Mouse (Mus musculus): ENCODE data around the gene Vps9d1.

DNA sequence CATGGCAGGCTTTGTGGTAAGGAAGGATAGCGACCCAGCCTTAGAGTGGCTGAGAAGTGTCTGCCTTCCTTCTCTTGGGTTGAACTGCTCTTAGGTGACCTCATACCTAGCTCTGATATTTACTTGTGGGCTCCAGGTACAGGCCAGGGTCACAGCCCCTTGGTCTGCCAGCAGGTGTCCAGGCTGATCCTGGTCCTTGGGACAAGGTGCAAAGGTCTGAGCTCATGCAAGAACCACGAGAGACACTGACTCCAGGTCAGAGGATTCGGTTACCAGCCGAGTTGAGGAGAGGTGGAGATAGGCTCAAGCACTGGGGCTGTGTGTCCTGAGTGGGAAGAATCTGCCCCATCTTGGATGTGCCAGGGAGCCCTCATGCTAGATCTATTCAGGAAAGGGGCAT is 9.8 kb downstream of the Vps9d1 start:
- TF ChIP-seq CTCF (IDR thresholded peaks at IDR 0.05; ENCODE audit: low read depth) (no peak), EP300 (IDR thresholded peaks at IDR 0.05; ENCODE audit: low read depth) (no peak)

Data from heart, postnatal 0 days (tissue).